Mouse (Mus musculus) heart, postnatal 0 days (tissue): ENCODE measurements around the gene Steap4. TPM values are rescaled to one million over a fixed set of nuclear protein-coding genes. Genes with fewer than 3 reads are reported as not detected.

Experiments
- ATAC-seq: fragments of 200-750 bp; cut with Nextera tagmentation; 2 replicates; pipeline ENCODE4 v1.8.0; 2017; ENCODE audit warnings: low read depth, moderate number of reproducible peaks, moderate library complexity; ENCODE audit not compliant: insufficient read depth
- DNase-seq: peaks from one replicate; pipeline ENCODE4 v3.0.0-alpha.2; 2016; ENCODE audit warnings: low spot score
- H3K27ac ChIP-seq: fragments of 300-500 bp; sonication (generic); 2 replicates; pipeline ENCODE4 v1.5.1; 2014; ENCODE audit warnings: low read depth, mild to moderate bottlenecking
- H3K27me3 ChIP-seq: fragments of 300-500 bp; sonication (generic); 2 replicates; pipeline ENCODE4 v1.6.1; 2014; ENCODE audit warnings: low read length, mixed read lengths; ENCODE audit not compliant: control insufficient read depth, insufficient read depth
- H3K36me3 ChIP-seq: fragments of 300-500 bp; sonication (generic); replicated peaks from 2 replicates; pipeline ENCODE4 v1.6.1; 2014; ENCODE audit warnings: low read length, mixed read lengths; ENCODE audit not compliant: control insufficient read depth, insufficient read depth
- H3K4me1 ChIP-seq: fragments of 300-500 bp; sonication (generic); 2 replicates; pipeline ENCODE4 v1.6.1; 2014; ENCODE audit warnings: antibody characterized with exemption; ENCODE audit not compliant: control insufficient read depth, insufficient read depth
- H3K4me2 ChIP-seq: fragments of 300-500 bp; sonication (generic); 2 replicates; pipeline ENCODE4 v1.6.1; 2014; ENCODE audit warnings: low read depth, mild to moderate bottlenecking, low read length, moderate library complexity
- H3K4me3 ChIP-seq: fragments of 300-500 bp; sonication (generic); 2 replicates; pipeline ENCODE4 v1.5.1; 2014; ENCODE audit warnings: low read depth, low read length
- H3K9ac ChIP-seq: fragments of 300-500 bp; sonication (generic); replicated peaks from 2 replicates; pipeline ENCODE4 v1.6.1; 2014; ENCODE audit warnings: low read depth, low read length, mixed read lengths
- H3K9me3 ChIP-seq: fragments of 300-500 bp; sonication (generic); replicated peaks from 2 replicates; pipeline ENCODE4 v1.6.1; 2016; ENCODE audit warnings: low read length; ENCODE audit not compliant: control insufficient read depth
- CTCF ChIP-seq: IDR thresholded peaks from 2 replicates; pipeline ENCODE4 v1.5.1; 2016; ENCODE audit warnings: antibody characterized with exemption, control low read depth, low read depth
- EP300 ChIP-seq: IDR thresholded peaks from 2 replicates; pipeline ENCODE4 v1.6.1; 2016; ENCODE audit warnings: antibody characterized with exemption, low read depth
- WGBS: fragments of 180-500 bp; shearing (Covaris S2); extraction: QIAGEN DNeasy Blood & Tissue Kit; methylation state at CpG from one replicate; pipeline ENCODE4 v1.1.7; 2014; 5-methylcytosine and 5-hydroxymethylcytosine counted together
- polyA plus RNA-seq: library from polyadenylated mRNA; unstranded; fragments of >200 nt; fragmentation: Nextera tagmentation; extraction: Ambion mirVana; gene quantifications from 2 replicates; pipeline ENCODE4 v1.2.1, GENCODE M21; 2015
- total RNA-seq: library from RNA; depleted of rRNA; stranded (reverse); fragments of >200 nt; gene quantifications from 2 replicates; pipeline ENCODE4 v1.2.3, GENCODE M21; 2014; ENCODE audit warnings: low replicate concordance

Gene Steap4
- total and polyA plus RNA-seq, 2 experiments from 2014 or later: 7.0 to 10.6 TPM

GRCm38 (mm10) chr5:7955371-7955966 is 4.8 kb upstream of the Steap4 start:
- no peak overlapping the region for H3K4me3 ChIP-seq
- TF ChIP-seq CTCF (no peak), EP300 (no peak)
- H3K36me3 ChIP-seq: no peaks in the 10 kb centered on the region
- no peak overlapping the region for H3K4me2 ChIP-seq
- DNase-seq: peak; percentile 10
- no peak for ATAC-seq
- 46% methylated on average over 5 of the region's 5 CpGs for WGBS
- H3K9ac ChIP-seq: no peak overlapping the region
- H3K27ac ChIP-seq: no peak overlapping the region
- peaks cover 14% of the 10 kb centered on the region; the same call in 1 of the 2 replicates for H3K4me1 ChIP-seq
- no peaks in the 10 kb centered on the region for H3K9me3 ChIP-seq
- no peaks in the 10 kb centered on the region for H3K27me3 ChIP-seq

GRCm38 (mm10) chr5:7958061-7958460 is 2.2 kb upstream of the Steap4 start:
- H3K4me1 ChIP-seq: peaks cover 14% of the 10 kb centered on the region; the same call in 1 of the 2 replicates
- no peak overlapping the region for H3K9ac ChIP-seq
- H3K27ac ChIP-seq: no peak overlapping the region
- no peaks in the 10 kb centered on the region for H3K9me3 ChIP-seq
- TF ChIP-seq EP300 (no peak), CTCF (no peak)
- H3K27me3 ChIP-seq: no peaks in the 10 kb centered on the region
- no peak overlapping the region for H3K4me3 ChIP-seq
- DNase-seq (no peak), ATAC-seq (no peak)
- WGBS: 92% methylated on average over 4 of the region's 4 CpGs
- no peaks in the 10 kb centered on the region for H3K36me3 ChIP-seq
- no peak overlapping the region for H3K4me2 ChIP-seq

- WGBS: 74% methylated on average over 6 of the region's 6 CpGs
- TF ChIP-seq EP300 (no peak), CTCF (no peak)
- Histone ChIP-seq H3K9me3 (no peaks in the 10 kb centered on the region), H3K9ac (no peak overlapping the region), H3K27ac (no peak overlapping the region), H3K4me3 (no peak overlapping the region), H3K4me1 (peaks cover 14% of the 10 kb centered on the region; the same call in 1 of the 2 replicates), H3K27me3 (no peaks in the 10 kb centered on the region), H3K4me2 (no peak overlapping the region), H3K36me3 (no peaks in the 10 kb centered on the region)
- DNase-seq: no peak
- ATAC-seq: no peak
Measured at GRCm38 (mm10) chr5:7959286-7959685, 971 bp upstream of the Steap4 start.

GRCm38 (mm10) chr5:7961113-7961512 is 856 bp downstream of the Steap4 start:
- H3K4me2 ChIP-seq: no peak overlapping the region
- H3K9ac ChIP-seq: no peak overlapping the region
- no peak overlapping the region for H3K4me3 ChIP-seq
- ATAC-seq (no peak), DNase-seq (no peak)
- H3K27me3 ChIP-seq: no peaks in the 10 kb centered on the region
- WGBS: 83% methylated on average over 7 of the region's 7 CpGs
- no peaks in the 10 kb centered on the region for H3K9me3 ChIP-seq
- H3K4me1 ChIP-seq: peaks cover 8% of the 10 kb centered on the region; the same call in 1 of the 2 replicates
- H3K27ac ChIP-seq: no peak overlapping the region
- H3K36me3 ChIP-seq: no peaks in the 10 kb centered on the region
- TF ChIP-seq CTCF (no peak), EP300 (no peak)

GRCm38 (mm10) chr5:7965281-7965680 is 5.0 kb downstream of the Steap4 start:
- no peaks in the 10 kb centered on the region for H3K9me3 ChIP-seq
- H3K9ac ChIP-seq: no peak overlapping the region
- no peak for TF ChIP-seq EP300
- peak; percentile 58 for TF ChIP-seq CTCF
- H3K4me2 ChIP-seq: no peak overlapping the region
- H3K27me3 ChIP-seq: no peaks in the 10 kb centered on the region
- no peaks in the 10 kb centered on the region for H3K36me3 ChIP-seq
- H3K4me3 ChIP-seq: no peak overlapping the region
- no peak overlapping the region for H3K27ac ChIP-seq
- 0 out of 2 replicates have a peak, but pooled peaks cover 1% of the 10 kb centered on the region for H3K4me1 ChIP-seq
- 23% methylated on average over 3 of the region's 3 CpGs for WGBS
- DNase-seq (peak; percentile 16), ATAC-seq (no peak)

- WGBS: 69% methylated on average over 5 of the region's 5 CpGs
- DNase-seq: no peak
- ATAC-seq: no peak
- Histone ChIP-seq H3K27ac (no peak overlapping the region), H3K4me1 (no peaks in the 10 kb centered on the region), H3K4me2 (no peak overlapping the region), H3K27me3 (no peaks in the 10 kb centered on the region), H3K9me3 (no peaks in the 10 kb centered on the region), H3K36me3 (no peaks in the 10 kb centered on the region), H3K9ac (no peak overlapping the region), H3K4me3 (no peak overlapping the region)
- TF ChIP-seq EP300 (no peak), CTCF (no peak)
Measured at GRCm38 (mm10) chr5:7968152-7968551, 7.9 kb downstream of the Steap4 start.
